Comparison of ENCODE assay signal across 20 mouse cellular contexts in the genomic region with DNA sequence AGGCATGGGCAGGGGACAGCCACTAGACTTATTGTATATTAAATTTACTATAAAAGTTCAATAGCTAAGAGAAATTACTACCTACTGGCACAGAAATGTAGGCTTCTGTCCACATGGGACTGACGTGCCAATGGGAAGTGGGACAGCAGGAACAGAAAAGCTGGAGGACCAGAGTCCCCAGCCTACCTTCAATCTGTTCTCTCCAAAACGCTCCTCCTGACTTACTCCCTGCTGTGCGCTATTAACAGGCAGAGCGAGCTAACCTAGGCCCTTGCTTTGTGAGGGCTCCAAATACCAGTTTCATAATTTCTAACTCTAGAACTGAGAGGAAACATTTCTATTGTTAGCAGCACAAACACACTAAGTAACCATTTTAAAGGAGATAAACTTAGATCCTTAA. TPM values are rescaled to one million over a fixed set of nuclear protein-coding genes. Genes with fewer than 3 reads are reported as not detected.
DNase-seq lines count a peak whose midpoint lies in the region; ATAC-seq lines count a peak whose summit lies in the region.
"Had no signal": no experiment of that assay in that cellular context is flagged by ENCODE, and none has a peak within 500 bp of the region (broad histone marks: within the 10 kb centered on the region; RNA-seq: fewer than 3 reads in every experiment).

No protein-coding gene starts in this region.

- no peak overlapping the region for H3K9ac ChIP-seq in forebrain, embryonic 16.5 days (replicated peaks; ENCODE audit: low read depth, low read length)
- H3K9ac ChIP-seq: forebrain, embryonic 15.5 days; heart, embryonic 12.5 days; limb, embryonic 15.5 days; liver, postnatal 0 days had no signal

- 33% methylated on average over 4 of the region's 4 CpGs for WGBS in forebrain, embryonic 16.5 days

- H3K27me3 ChIP-seq in forebrain, embryonic 16.5 days (replicated peaks; ENCODE audit: control insufficient read depth, insufficient read depth, low read length): no peaks in the 10 kb centered on the region
- H3K27me3 ChIP-seq: forebrain, embryonic 15.5 days; heart, embryonic 12.5 days; limb, embryonic 15.5 days had no signal

- no peak overlapping the region for H3K4me3 ChIP-seq in forebrain, embryonic 16.5 days (replicated peaks; ENCODE audit: low read length)
- H3K4me3 ChIP-seq: embryonic facial prominence, embryonic 10.5 days; erythroblast, embryonic 14.5 days; forebrain, embryonic 15.5 days; heart, embryonic 12.5 days; limb, embryonic 15.5 days had no signal

- no peak overlapping the region for H3K27ac ChIP-seq in forebrain, embryonic 16.5 days (ENCODE audit: low read length)
- H3K27ac ChIP-seq: embryonic facial prominence, embryonic 10.5 days; forebrain, embryonic 15.5 days; hindbrain, postnatal 0 days; limb, embryonic 15.5 days had no signal

- no peaks in the 10 kb centered on the region for H3K4me1 ChIP-seq in forebrain, embryonic 16.5 days (replicated peaks; ENCODE audit: control insufficient read depth, insufficient read depth, low read length)
- H3K4me1 ChIP-seq: forebrain, embryonic 15.5 days; heart, embryonic 12.5 days had no signal

- H3K9me3 ChIP-seq in forebrain, embryonic 16.5 days (ENCODE audit: control insufficient read depth, low read length): no peaks in the 10 kb centered on the region
- H3K9me3 ChIP-seq: embryonic facial prominence, embryonic 10.5 days; forebrain, embryonic 15.5 days; heart, embryonic 12.5 days; limb, embryonic 15.5 days had no signal

- H3K36me3 ChIP-seq in forebrain, embryonic 16.5 days (ENCODE audit: control insufficient read depth, insufficient read depth): no peaks in the 10 kb centered on the region
- H3K36me3 ChIP-seq: embryonic facial prominence, embryonic 10.5 days; forebrain, embryonic 15.5 days; heart, embryonic 12.5 days; limb, embryonic 15.5 days had no signal

- no peak overlapping the region for H3K4me2 ChIP-seq in forebrain, embryonic 16.5 days (ENCODE audit: low read length)
- H3K4me2 ChIP-seq: forebrain, embryonic 15.5 days; heart, embryonic 12.5 days; limb, embryonic 15.5 days had no signal

- ATAC-seq in cerebellum, adult (ENCODE audit: insufficient number of reproducible peaks, low FRiP score, low TSS enrichment): peak; percentile 92; the same call in 1 of the 2 replicates
- ATAC-seq in forebrain, embryonic 16.5 days: no peak
- ATAC-seq: forebrain, embryonic 15.5 days; hindbrain, postnatal 0 days; liver, postnatal 0 days had no signal

- DNase-seq in cerebellum, postnatal 4 days (ENCODE audit: low spot score in 2 of 2): no peak
- DNase-seq in brain, adult 2 months (ENCODE audit: low read depth, low spot score): peak; percentile 96
- peak; percentile 40 to 51 for DNase-seq in cerebellum, postnatal 10 days
- DNase-seq in layer of hippocampus, postnatal 10 days (ENCODE audit: low spot score in 2 of 2): peak; percentile 10 to 17
- DNase-seq in kidney, adult 11 months: no peak
- DNase-seq in c-Kit-positive CD71-positive TER-119-positive erythroid progenitor cells, embryonic 14.5 days (ENCODE audit: low spot score): no peak
- DNase-seq: adrenal gland, postnatal 14 days; gastrocnemius, postnatal 25 days; heart, postnatal 4 days; kidney, adult 9 months; liver, postnatal 0 days; thymus, adult 18-20 months had no signal

RNA-seq across cellular contexts. Expression of a gene that starts 52.7 kb away (rescaled TPM):
- total RNA-seq in layer of hippocampus, postnatal 10 days (2021): under 1 TPM; 0.57 to 0.65 TPM
- 0.98 and 1.6 TPM in 2 replicates for polyA plus RNA-seq in forebrain, embryonic 16.5 days (2015; fragmentation: Nextera tagmentation; extraction: Ambion mirVana)

RNA-seq across cellular contexts. Expression of a gene that starts 52.8 kb away (rescaled TPM):
- 1 to 10 TPM; 7.7 to 10.0 TPM for total RNA-seq in layer of hippocampus, postnatal 10 days (2021)
- 2.1 and 3.0 TPM in 2 replicates for polyA plus RNA-seq in forebrain, embryonic 16.5 days (2015; fragmentation: Nextera tagmentation; extraction: Ambion mirVana)
- polyA plus RNA-seq: erythroblast, embryonic 14.5 days; liver, postnatal 0 days had no signal

Comparison
In these comparisons a context has a peak if more than half of its experiments do, and no peak if none do; other contexts are left out.
1. DNase-seq: peak in brain, adult 2 months (single experiment), cerebellum, postnatal 10 days (2 of 2) and layer of hippocampus, postnatal 10 days (2 of 2); none in cerebellum, postnatal 4 days (0 of 2), kidney, adult 11 months (single experiment) and c-Kit-positive CD71-positive TER-119-positive erythroid progenitor cells, embryonic 14.5 days (single experiment).